Mouse (Mus musculus) ES-E14 (cell line): Measurements from ENCODE around the gene Zcchc8. TPM values are rescaled to one million over a fixed set of nuclear protein-coding genes. Genes with fewer than 3 reads are reported as not detected.

ENCODE experiments used
- DNase-seq: peaks from one replicate; pipeline ENCODE4 v3.0.0-alpha.2; 2013; ENCODE audit warnings: low read depth, low spot score
- H3K27ac ChIP-seq: 2 replicates; pipeline ENCODE4 v1.5.1; 2012; ENCODE audit warnings: low read depth, mild to moderate bottlenecking, low read length, moderate library complexity, mixed read lengths; ENCODE audit not compliant: poor library complexity, insufficient read depth, severe bottlenecking
- H3K36me3 ChIP-seq: 2 replicates; pipeline ENCODE4 v1.6.1; 2012; ENCODE audit warnings: mild to moderate bottlenecking, low read length, moderate library complexity, mixed read lengths; ENCODE audit not compliant: control insufficient read depth, poor library complexity, insufficient read depth, severe bottlenecking
- H3K4me1 ChIP-seq, 2 experiments: fragments of 150-350 bp in 1 of 2; sonication (generic) in 1 of 2; 2 replicates each; pipeline ENCODE4 v1.6.1; 2012; ENCODE audit warnings: low read length in 2 of 2, mild to moderate bottlenecking in 1 of 2, mixed read lengths in 1 of 2; ENCODE audit not compliant: control insufficient read depth in 2 of 2, insufficient read depth in 2 of 2, poor library complexity in 1 of 2
- H3K4me3 ChIP-seq, 2 experiments: fragments of 150-350 bp in 1 of 2; sonication (generic) in 1 of 2; 2 replicates each; pipeline ENCODE4 v1.5.1; 2012; ENCODE audit warnings: low read length in 2 of 2, low read depth in 1 of 2, mild to moderate bottlenecking in 1 of 2, mixed read lengths in 1 of 2; ENCODE audit not compliant: insufficient read depth in 1 of 2, poor library complexity in 1 of 2, severe bottlenecking in 1 of 2
- H3K9ac ChIP-seq: 2 replicates; pipeline ENCODE4 v1.6.1; 2012; ENCODE audit warnings: low read depth, mild to moderate bottlenecking, low read length, mixed read lengths; ENCODE audit not compliant: poor library complexity, insufficient read depth, severe bottlenecking
- H3K9me3 ChIP-seq: fragments of 150-350 bp; sonication (generic); 2 replicates; pipeline ENCODE4 v1.6.1; 2012; ENCODE audit warnings: low read depth, mild to moderate bottlenecking, low read length; ENCODE audit not compliant: control insufficient read depth, insufficient read depth
- CHD2 ChIP-seq: IDR thresholded peaks from 2 replicates; pipeline ENCODE4 v1.6.1; 2014; ENCODE audit warnings: mild to moderate bottlenecking, low read depth, low read length, inconsistent platforms
- HCFC1 ChIP-seq: IDR thresholded peaks from 2 replicates; pipeline ENCODE4 v1.6.1; 2012; ENCODE audit warnings: low read length, inconsistent platforms, borderline replicate concordance; ENCODE audit not compliant: insufficient read depth
- MAFK ChIP-seq: IDR thresholded peaks from 2 replicates; pipeline ENCODE4 v1.6.1; 2014; ENCODE audit warnings: mild to moderate bottlenecking, low read depth, low read length, inconsistent platforms; ENCODE audit not compliant: insufficient read depth
- ZC3H11A ChIP-seq: IDR thresholded peaks from 2 replicates; pipeline ENCODE4 v1.6.1; 2012; ENCODE audit warnings: low read depth, mild to moderate bottlenecking, inconsistent platforms, low read length, borderline replicate concordance
- ZNF384 ChIP-seq: IDR thresholded peaks from 2 replicates; pipeline ENCODE4 v1.6.1; 2012; ENCODE audit warnings: low read depth, low read length, inconsistent platforms
- in situ Hi-C, 2 experiments: fragments of 600-800 bp; cut with MboI; formaldehyde crosslinking; loops; one replicate each; pipeline ENCODE4 v1.15.1; 2025; ENCODE audit warnings: low sequenced_read_pairs in 2 of 2, inconsistent platforms in 1 of 2; ENCODE audit not compliant: unreplicated experiment in 2 of 2
- total RNA-seq: library from RNA; depleted of rRNA; stranded (reverse); fragments of 300-350 nt; gene quantifications from 2 replicates; pipeline ENCODE4 v1.2.3, GENCODE M21; 2012

Zcchc8 gene
- total RNA-seq, 1 experiment, result 33.0 TPM

- H3K27ac ChIP-seq, result no peak overlapping the region
- peaks cover 52% of the 10 kb centered on the region for H3K36me3 ChIP-seq
- TF ChIP-seq ZNF384 (no peak), HCFC1 (no peak), ZC3H11A (no peak), CHD2 (no peak), MAFK (no peak)
- no peak for DNase-seq
- H3K4me1 ChIP-seq, result no peaks in the 10 kb centered on the region
- H3K9ac ChIP-seq, result no peak overlapping the region
- no peak overlapping the region for H3K4me3 ChIP-seq
- no peaks in the 10 kb centered on the region for H3K9me3 ChIP-seq
- in situ Hi-C loops, result no loop called here
Measured at GRCm38 (mm10) chr5:123708598-123708997, 12.3 kb downstream of the Zcchc8 start.

GRCm38 (mm10) chr5:123700625-123701024 lies 20.3 kb downstream of the Zcchc8 start:
- DNase-seq, result no peak

DNA sequence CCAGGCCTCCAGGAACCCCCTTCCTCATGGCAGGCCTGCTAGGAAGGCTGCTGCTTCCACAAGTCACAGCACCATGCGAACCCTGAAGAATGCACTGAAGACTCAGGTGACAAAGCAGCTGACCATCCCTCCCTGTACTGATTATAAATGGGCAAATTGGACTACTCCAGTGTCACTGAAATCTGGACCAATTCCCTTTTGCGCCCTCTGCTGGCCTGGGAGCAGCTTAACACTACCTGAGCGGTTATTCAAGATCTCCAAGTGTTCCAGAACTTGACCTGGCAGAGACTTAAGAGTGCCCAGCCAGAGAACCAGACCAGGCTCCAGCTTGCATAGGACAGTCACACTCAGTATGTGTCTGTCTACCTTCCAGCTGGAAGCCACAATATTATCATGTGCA lies 21.7 kb downstream of the Zcchc8 start:
- Histone ChIP-seq H3K9me3 (no peaks in the 10 kb centered on the region), H3K4me3 (no peak overlapping the region), H3K9ac (no peak overlapping the region), H3K4me1 (no peaks in the 10 kb centered on the region; a peak in 1 of 4 replicates), H3K27ac (no peak overlapping the region), H3K36me3 (peaks cover 44% of the 10 kb centered on the region)
- in situ Hi-C loops, result no loop called here
- peak; percentile 68 for DNase-seq
- TF ChIP-seq ZC3H11A (no peak), CHD2 (no peak), MAFK (no peak), ZNF384 (no peak), HCFC1 (no peak)

More at GRCm38 (mm10) chr5:123700625-123701024, 20.3 kb downstream of the Zcchc8 start:
- Histone ChIP-seq H3K9ac (no peak overlapping the region), H3K4me1 (no peaks in the 10 kb centered on the region), H3K4me3 (no peak overlapping the region), H3K36me3 (peaks cover 48% of the 10 kb centered on the region), H3K9me3 (no peaks in the 10 kb centered on the region), H3K27ac (no peak overlapping the region)
- in situ Hi-C loops, result no loop called here
- TF ChIP-seq CHD2 (no peak), MAFK (no peak), ZC3H11A (no peak), ZNF384 (no peak), HCFC1 (no peak)

DNA sequence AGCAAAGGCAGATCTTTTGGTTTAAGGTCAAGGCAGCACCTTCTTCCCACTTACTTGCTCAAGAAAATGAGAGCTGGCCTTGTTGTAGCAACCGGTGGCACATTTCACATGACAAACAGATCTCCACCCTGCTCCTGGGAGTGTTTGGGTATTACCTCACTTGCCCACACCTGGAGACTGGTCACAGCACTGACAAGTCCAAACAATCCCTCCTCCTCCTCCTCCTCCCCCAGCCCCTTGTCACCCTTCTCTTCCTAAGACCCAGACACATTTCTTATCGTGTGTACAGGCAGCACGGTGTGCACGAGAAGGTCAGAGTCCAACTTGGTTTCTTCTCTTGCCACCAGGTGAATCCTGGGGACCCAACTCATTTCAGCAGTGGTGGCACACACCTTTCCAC lies 23.9 kb downstream of the Zcchc8 start:
- Histone ChIP-seq H3K9ac (no peak overlapping the region), H3K4me3 (no peak overlapping the region), H3K36me3 (peaks cover 26% of the 10 kb centered on the region), H3K9me3 (no peaks in the 10 kb centered on the region), H3K4me1 (no peaks in the 10 kb centered on the region; a peak in 1 of 4 replicates), H3K27ac (no peak overlapping the region)
- no peak for DNase-seq
- TF ChIP-seq CHD2 (no peak), ZC3H11A (no peak), ZNF384 (no peak), MAFK (no peak), HCFC1 (no peak)
- in situ Hi-C loops, result no loop called here

- in situ Hi-C loops, result no loop called here
- Histone ChIP-seq H3K4me3 (no peak overlapping the region), H3K36me3 (peaks cover 24% of the 10 kb centered on the region), H3K4me1 (no peaks in the 10 kb centered on the region; a peak in 1 of 4 replicates), H3K9me3 (no peaks in the 10 kb centered on the region), H3K9ac (no peak overlapping the region), H3K27ac (no peak overlapping the region)
- no peak for TF ChIP-seq HCFC1
- no peak for DNase-seq
Measured at GRCm38 (mm10) chr5:123696244-123696643, 24.7 kb downstream of the Zcchc8 start.
